Comparison of ENCODE assay signal across 9 mouse cellular contexts in the genomic region with DNA sequence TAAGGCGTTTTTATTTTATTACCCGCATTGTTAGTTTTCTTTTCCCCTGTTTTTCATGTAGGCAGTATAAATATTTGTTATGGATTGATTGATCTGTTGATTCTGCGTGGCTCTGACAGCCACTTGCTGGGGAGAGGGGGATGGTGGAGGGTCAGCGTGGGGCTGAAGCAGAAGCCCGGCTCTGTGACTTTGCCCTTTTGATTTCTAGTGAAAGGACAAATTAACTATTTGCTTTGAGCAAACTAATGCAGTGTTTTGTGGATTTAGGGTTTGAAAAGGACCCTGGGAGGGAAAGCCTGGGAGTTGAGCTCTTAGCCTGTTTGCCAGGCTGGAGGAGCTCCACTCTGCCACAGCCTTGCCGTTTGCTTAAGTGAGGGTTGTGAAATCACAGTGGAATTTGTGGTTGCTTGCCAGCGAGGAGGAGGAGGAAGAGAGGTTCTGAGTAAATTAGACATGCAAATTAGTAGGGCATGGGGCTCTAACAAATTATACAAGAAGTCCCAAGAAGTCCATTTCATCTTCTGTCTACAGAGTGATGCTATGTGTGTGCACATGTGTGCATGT.
DNase-seq lines count a peak whose midpoint lies in the region; ATAC-seq and TF ChIP-seq lines count a peak whose summit lies in the region.
"Had no signal": no experiment of that assay in that cellular context is flagged by ENCODE, and none has a peak within 500 bp of the region (broad histone marks: within the 10 kb centered on the region; RNA-seq: fewer than 3 reads in every experiment).

No protein-coding gene starts in this region.

- H3K27me3 ChIP-seq in midbrain, embryonic 11.5 days (ENCODE audit: control insufficient read depth, insufficient read depth, low read length), result 0 out of 2 replicates have a peak, but pooled peaks cover 6% of the 10 kb centered on the region
- H3K27me3 ChIP-seq in midbrain, embryonic 14.5 days (ENCODE audit: control insufficient read depth, insufficient read depth, low read length), result no peaks in the 10 kb centered on the region
- H3K27me3 ChIP-seq in intestine, postnatal 0 days (replicated peaks; ENCODE audit: control insufficient read depth, insufficient read depth, low read length), result no peaks in the 10 kb centered on the region

- no peak for TF ChIP-seq CTCF in intestine, postnatal 0 days (IDR thresholded peaks at IDR 0.05; ENCODE audit: low read depth)

- ATAC-seq in midbrain, embryonic 11.5 days (ENCODE audit: low FRiP score), result peak; percentile 41; the same call in 1 of the 2 replicates
- ATAC-seq in midbrain, embryonic 14.5 days (ENCODE audit: low FRiP score, low TSS enrichment), result no peak
- ATAC-seq in intestine, postnatal 0 days, result no peak
- ATAC-seq in megakaryocyte progenitor cell, adult 5-6 weeks (replicated peaks; ENCODE audit: poor library complexity), result peak; percentile 73

- H3K36me3 ChIP-seq in midbrain, embryonic 11.5 days (ENCODE audit: control insufficient read depth, insufficient read depth, low read length), result no peaks in the 10 kb centered on the region
- no peaks in the 10 kb centered on the region for H3K36me3 ChIP-seq in midbrain, embryonic 14.5 days (ENCODE audit: control insufficient read depth, insufficient read depth, low read length)
- no peaks in the 10 kb centered on the region for H3K36me3 ChIP-seq in intestine, postnatal 0 days (ENCODE audit: control insufficient read depth, insufficient read depth)

- no peak overlapping the region for H3K4me2 ChIP-seq in midbrain, embryonic 11.5 days
- no peak overlapping the region for H3K4me2 ChIP-seq in midbrain, embryonic 14.5 days (ENCODE audit: low read length)
- peak overlapping the region; percentile 45 for H3K4me2 ChIP-seq in intestine, postnatal 0 days (replicated peaks; ENCODE audit: low read depth)

- no peak overlapping the region for H3K4me3 ChIP-seq in midbrain, embryonic 11.5 days (ENCODE audit: low read depth, low read length)
- H3K4me3 ChIP-seq in midbrain, embryonic 14.5 days (replicated peaks; ENCODE audit: low read depth, low read length), result no peak overlapping the region
- H3K4me3 ChIP-seq in intestine, postnatal 0 days (ENCODE audit: low read depth, low read length), result no peak overlapping the region

- H3K4me1 ChIP-seq in midbrain, embryonic 11.5 days (ENCODE audit: control insufficient read depth, insufficient read depth, low read length), result peaks cover 37% of the 10 kb centered on the region
- peaks cover 25% of the 10 kb centered on the region for H3K4me1 ChIP-seq in midbrain, embryonic 14.5 days (ENCODE audit: control insufficient read depth, insufficient read depth, low read length)
- H3K4me1 ChIP-seq in intestine, postnatal 0 days (replicated peaks; ENCODE audit: control insufficient read depth, insufficient read depth, low read length), result peaks cover 6% of the 10 kb centered on the region

- 9% methylated on average over 7 of the region's 7 CpGs for WGBS in midbrain, embryonic 11.5 days
- WGBS in midbrain, embryonic 14.5 days, result 15% methylated on average over 7 of the region's 7 CpGs
- 18% methylated on average over 7 of the region's 7 CpGs for WGBS in intestine, postnatal 0 days

- H3K9ac ChIP-seq in midbrain, embryonic 11.5 days (ENCODE audit: low read length), result no peak overlapping the region
- no peak overlapping the region; the same call in 1 of the 2 replicates for H3K9ac ChIP-seq in midbrain, embryonic 14.5 days (replicated peaks; ENCODE audit: low read length)
- H3K9ac ChIP-seq in intestine, postnatal 0 days (ENCODE audit: low read depth, low read length), result no peak overlapping the region

- DNase-seq in midbrain, embryonic 11.5 days (ENCODE audit: low spot score, missing footprints), result peak; percentile 87
- DNase-seq in midbrain, embryonic 14.5 days, result no peak
- DNase-seq in embryo, embryonic 11 days, result peak; percentile 31
- DNase-seq in cerebellum, adult 18-20 months, result no peak
- DNase-seq in spleen, postnatal 10 days (ENCODE audit: low spot score in 2 of 2), result no peak
- no peak for DNase-seq in T-cell, adult 2 months (ENCODE audit: low spot score)

- H3K9me3 ChIP-seq in midbrain, embryonic 11.5 days (ENCODE audit: control insufficient read depth, low read length), result no peaks in the 10 kb centered on the region
- no peaks in the 10 kb centered on the region for H3K9me3 ChIP-seq in midbrain, embryonic 14.5 days (ENCODE audit: control insufficient read depth, low read length)
- H3K9me3 ChIP-seq in intestine, postnatal 0 days (ENCODE audit: control insufficient read depth), result no peaks in the 10 kb centered on the region

- H3K27ac ChIP-seq in midbrain, embryonic 11.5 days (ENCODE audit: low read depth, low read length), result no peak overlapping the region
- H3K27ac ChIP-seq in midbrain, embryonic 14.5 days (replicated peaks; ENCODE audit: low read depth, low read length), result no peak overlapping the region
- no peak overlapping the region for H3K27ac ChIP-seq in intestine, postnatal 0 days (ENCODE audit: low read depth, low read length)
- H3K27ac ChIP-seq: macrophage had no signal

Comparison
In these comparisons a context has a peak if more than half of its experiments do, and no peak if none do; other contexts are left out.
1. ATAC-seq: peak in midbrain, embryonic 11.5 days (single experiment) and megakaryocyte progenitor cell, adult 5-6 weeks (single experiment); none in midbrain, embryonic 14.5 days (single experiment) and intestine, postnatal 0 days (single experiment).
2. DNase-seq: peak in midbrain, embryonic 11.5 days (single experiment) and embryo, embryonic 11 days (single experiment); none in midbrain, embryonic 14.5 days (single experiment), cerebellum, adult 18-20 months (0 of 2), spleen, postnatal 10 days (0 of 2) and T-cell, adult 2 months (single experiment).